Mouse (Mus musculus): Measurements from ENCODE around the gene Bsg. TPM values are rescaled to one million over a fixed set of nuclear protein-coding genes. Genes with fewer than 3 reads are reported as not detected.
A peak's percentile ranks its signal among the peaks of the same experiment; 100 is the strongest.
"Not testable (repeated sequence)": the region's sequence is repeated elsewhere in the genome, so short reads cannot be mapped to it uniquely, and the experiment has no call there.

Bsg gene
- polyA plus RNA-seq, 1 experiment from 2014 or later, result 761 TPM

DNA sequence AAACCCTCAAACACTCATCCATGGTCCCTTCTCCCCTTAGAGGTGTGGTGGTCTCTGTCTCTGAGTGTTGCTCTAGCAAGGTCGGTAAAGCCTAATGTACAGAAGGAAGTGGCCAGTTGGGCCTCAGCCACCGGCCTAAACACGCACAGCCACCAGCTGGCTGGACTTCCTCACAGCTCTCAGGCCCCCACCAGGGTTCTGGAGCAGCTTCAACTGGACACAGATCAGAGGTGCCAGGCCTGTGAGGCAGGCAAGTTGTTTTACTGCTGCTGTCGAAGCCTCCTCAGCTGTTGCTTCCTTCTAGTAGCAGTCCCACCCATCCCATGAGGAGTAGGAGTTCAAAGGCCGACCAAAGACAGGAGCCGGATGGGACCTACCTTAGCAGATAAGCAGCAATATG is 6.4 kb upstream of the Bsg start:
- H3K4me2 ChIP-seq (replicated peaks), result no peak overlapping the region
- no peak for ATAC-seq (ENCODE audit: low FRiP score, low read depth)
- WGBS, result 71% methylated on average over 6 of the region's 6 CpGs
- no peak overlapping the region for H3K27ac ChIP-seq
- no peaks in the 10 kb centered on the region for H3K27me3 ChIP-seq
- H3K9ac ChIP-seq, result no peak overlapping the region
- no peaks in the 10 kb centered on the region for H3K36me3 ChIP-seq
- H3K4me1 ChIP-seq, result peaks cover 51% of the 10 kb centered on the region
- H3K9me3 ChIP-seq, result no peaks in the 10 kb centered on the region
- no peak overlapping the region for H3K4me3 ChIP-seq

GRCm38 (mm10) chr10:79698459-79698858 is 5.8 kb upstream of the Bsg start:
- Histone ChIP-seq H3K9me3 (no peaks in the 10 kb centered on the region), H3K4me2 (replicated peaks) (no peak overlapping the region), H3K27me3 (no peaks in the 10 kb centered on the region), H3K36me3 (no peaks in the 10 kb centered on the region), H3K4me3 (no peak overlapping the region), H3K4me1 (peaks cover 51% of the 10 kb centered on the region), H3K27ac (no peak overlapping the region), H3K9ac (no peak overlapping the region)
- 88% methylated on average over 6 of the region's 6 CpGs for WGBS
- no peak for ATAC-seq (ENCODE audit: low FRiP score, low read depth)

- H3K36me3 ChIP-seq, result no peaks in the 10 kb centered on the region
- no peaks in the 10 kb centered on the region for H3K27me3 ChIP-seq
- H3K9ac ChIP-seq, result peak overlapping the region; percentile 25; the same call in 1 of the 2 replicates
- H3K4me1 ChIP-seq, result peaks cover 43% of the 10 kb centered on the region
- no peak overlapping the region for H3K4me3 ChIP-seq
- no peak for ATAC-seq (ENCODE audit: low FRiP score, low read depth)
- no peak overlapping the region for H3K4me2 ChIP-seq (replicated peaks)
- WGBS, result 38% methylated on average over 7 of the region's 7 CpGs
- no peaks in the 10 kb centered on the region for H3K9me3 ChIP-seq
- H3K27ac ChIP-seq, result peak overlapping the region; percentile 28; the same call in 1 of the 2 replicates
Measured at GRCm38 (mm10) chr10:79700676-79701075, 3.6 kb upstream of the Bsg start.

DNA sequence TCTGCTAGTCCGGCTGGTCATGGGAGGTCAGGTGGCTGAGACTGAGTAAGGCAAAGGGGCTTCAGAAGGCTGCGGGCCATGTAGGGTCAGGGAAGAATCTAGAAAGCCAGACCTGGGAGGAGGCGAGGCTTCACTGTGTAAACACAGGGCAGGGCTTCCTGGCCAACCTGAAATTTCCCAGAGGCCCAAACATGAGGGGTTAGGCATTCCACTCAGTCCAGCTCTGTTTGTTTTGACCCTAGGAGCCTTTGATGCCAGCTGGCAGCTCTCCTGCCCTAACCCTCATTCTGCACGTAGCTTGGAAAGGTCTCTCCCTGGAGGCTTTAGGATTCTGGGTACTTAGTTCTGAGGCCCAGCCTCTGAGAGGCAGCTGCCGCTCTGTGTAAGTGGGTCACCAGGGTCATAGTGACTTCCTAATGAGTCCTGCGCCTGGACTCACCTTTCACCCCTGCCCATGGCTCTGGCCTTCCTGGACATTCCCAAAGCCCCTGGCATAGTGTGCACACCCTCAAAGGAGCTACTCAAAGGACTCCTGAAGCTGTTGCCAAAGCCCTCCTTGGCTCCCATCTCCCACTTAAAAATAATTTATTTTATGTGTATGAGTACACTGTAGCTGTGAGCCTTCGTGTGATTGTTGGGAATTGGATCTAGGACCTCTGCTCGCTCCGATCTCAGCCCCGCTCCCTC is 2.7 kb upstream of the Bsg start:
- H3K27me3 ChIP-seq, result no peaks in the 10 kb centered on the region
- H3K4me2 ChIP-seq (replicated peaks), result no peak overlapping the region
- H3K27ac ChIP-seq, result peak overlapping the region; percentile 33; the same call in 1 of the 2 replicates
- peaks cover 43% of the 10 kb centered on the region for H3K4me1 ChIP-seq
- H3K9me3 ChIP-seq, result no peaks in the 10 kb centered on the region
- H3K9ac ChIP-seq, result 0 out of 2 replicates have a peak overlapping the region, but pooled peaks have one; percentile 25
- WGBS, result 50% methylated on average over 10 of the region's 10 CpGs
- ATAC-seq (ENCODE audit: low FRiP score, low read depth), result no peak
- no peak overlapping the region for H3K4me3 ChIP-seq
- peaks cover 7% of the 10 kb centered on the region for H3K36me3 ChIP-seq

- peaks cover 21% of the 10 kb centered on the region for H3K36me3 ChIP-seq
- H3K9me3 ChIP-seq; ATAC-seq (ENCODE audit: low FRiP score, low read depth); H3K27me3 ChIP-seq; H3K4me3 ChIP-seq; H3K9ac ChIP-seq; H3K27ac ChIP-seq; H3K4me2 ChIP-seq (replicated peaks): not testable (repeated sequence)
- WGBS, result 80% methylated on average over 4 of the region's 4 CpGs
- peaks cover 44% of the 10 kb centered on the region for H3K4me1 ChIP-seq
Measured at GRCm38 (mm10) chr10:79702970-79703369, 1.3 kb upstream of the Bsg start.

- Histone ChIP-seq H3K4me1 (peaks cover 43% of the 10 kb centered on the region), H3K9me3 (no peaks in the 10 kb centered on the region), H3K4me3 (peak overlapping the region; percentile 78), H3K27me3 (no peaks in the 10 kb centered on the region), H3K36me3 (peaks cover 23% of the 10 kb centered on the region), H3K27ac (no peak overlapping the region), H3K9ac (peak overlapping the region; percentile 27; the same call in 1 of the 2 replicates), H3K4me2 (replicated peaks) (peak overlapping the region; percentile 98)
- WGBS, result 83% methylated on average over 10 of the region's 10 CpGs
- no peak for ATAC-seq (ENCODE audit: low FRiP score, low read depth)
Measured at GRCm38 (mm10) chr10:79703541-79703940, 750 bp upstream of the Bsg start.

DNA sequence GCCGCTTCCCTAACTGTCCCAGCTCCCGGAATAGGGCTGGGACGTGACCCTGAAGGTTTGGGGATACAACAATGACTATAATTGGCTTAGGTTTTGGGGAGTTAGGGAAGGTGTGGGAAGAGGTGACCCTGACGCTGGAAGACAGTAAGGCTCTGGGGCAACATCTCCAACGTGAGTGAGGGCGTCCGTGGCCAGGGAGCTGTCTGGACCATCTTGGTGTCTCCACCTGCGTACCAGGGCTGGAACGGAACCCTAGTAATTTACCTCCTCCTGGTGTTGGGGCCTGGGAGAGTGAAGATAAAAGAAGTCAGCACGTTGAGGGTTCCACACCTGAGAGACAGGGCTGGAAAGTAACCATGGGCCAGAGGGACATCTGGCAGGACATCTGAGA is 674 bp downstream of the Bsg start:
- Histone ChIP-seq H3K4me2 (replicated peaks) (peak overlapping the region; percentile 98), H3K4me1 (peaks cover 43% of the 10 kb centered on the region), H3K27me3 (no peaks in the 10 kb centered on the region), H3K9ac (peak overlapping the region; percentile 90), H3K4me3 (peak overlapping the region; percentile 78), H3K27ac (peak overlapping the region; percentile 79; the same call in 1 of the 2 replicates), H3K36me3 (peaks cover 37% of the 10 kb centered on the region), H3K9me3 (no peaks in the 10 kb centered on the region)
- WGBS, result 3% methylated on average over 10 of the region's 10 CpGs
- no peak for ATAC-seq (ENCODE audit: low FRiP score, low read depth)

- no peaks in the 10 kb centered on the region for H3K9me3 ChIP-seq
- peaks cover 40% of the 10 kb centered on the region for H3K4me1 ChIP-seq
- peak overlapping the region; percentile 90 for H3K9ac ChIP-seq
- H3K4me2 ChIP-seq (replicated peaks), result peak overlapping the region; percentile 98
- H3K27ac ChIP-seq, result no peak overlapping the region
- peak overlapping the region; percentile 78 for H3K4me3 ChIP-seq
- no peaks in the 10 kb centered on the region for H3K27me3 ChIP-seq
- WGBS, result 76% methylated on average over 5 of the region's 5 CpGs
- no peak for ATAC-seq (ENCODE audit: low FRiP score, low read depth)
- peaks cover 47% of the 10 kb centered on the region for H3K36me3 ChIP-seq
Measured at GRCm38 (mm10) chr10:79705951-79706350, 1.7 kb downstream of the Bsg start.

- H3K4me3 ChIP-seq, result peak overlapping the region; percentile 78
- H3K27me3 ChIP-seq, result no peaks in the 10 kb centered on the region
- ATAC-seq (ENCODE audit: low FRiP score, low read depth), result no peak
- H3K36me3 ChIP-seq, result peaks cover 53% of the 10 kb centered on the region
- peak overlapping the region; percentile 6; the same call in 1 of the 2 replicates for H3K27ac ChIP-seq
- WGBS, result 83% methylated on average over 5 of the region's 5 CpGs
- H3K4me1 ChIP-seq, result peaks cover 34% of the 10 kb centered on the region
- H3K4me2 ChIP-seq (replicated peaks), result peak overlapping the region; percentile 98
- peak overlapping the region; percentile 90 for H3K9ac ChIP-seq
- no peaks in the 10 kb centered on the region for H3K9me3 ChIP-seq
Measured at GRCm38 (mm10) chr10:79706406-79707094, 2.3 kb downstream of the Bsg start.

GRCm38 (mm10) chr10:79707162-79707561 is 2.9 kb downstream of the Bsg start:
- 0 out of 2 replicates have a peak overlapping the region, but pooled peaks have one; percentile 6 for H3K27ac ChIP-seq
- H3K27me3 ChIP-seq, result no peaks in the 10 kb centered on the region
- peaks cover 31% of the 10 kb centered on the region for H3K4me1 ChIP-seq
- H3K9me3 ChIP-seq, result no peaks in the 10 kb centered on the region
- H3K4me2 ChIP-seq (replicated peaks), result peak overlapping the region; percentile 98
- WGBS, result 82% methylated on average over 1 of the region's 1 CpGs
- H3K4me3 ChIP-seq, result 0 out of 2 replicates have a peak overlapping the region, but pooled peaks have one; percentile 78
- H3K9ac ChIP-seq, result peak overlapping the region; percentile 90; the same call in 1 of the 2 replicates
- no peak for ATAC-seq (ENCODE audit: low FRiP score, low read depth)
- H3K36me3 ChIP-seq, result peaks cover 59% of the 10 kb centered on the region

- Histone ChIP-seq H3K27me3 (0 out of 2 replicates have a peak, but pooled peaks cover 2% of the 10 kb centered on the region), H3K9ac (no peak overlapping the region; the same call in 1 of the 2 replicates), H3K9me3 (no peaks in the 10 kb centered on the region), H3K4me2 (replicated peaks) (peak overlapping the region; percentile 9; the same call in 1 of the 2 replicates), H3K4me3 (no peak overlapping the region), H3K4me1 (peaks cover 31% of the 10 kb centered on the region), H3K27ac (no peak overlapping the region), H3K36me3 (peaks cover 60% of the 10 kb centered on the region)
- ATAC-seq (ENCODE audit: low FRiP score, low read depth), result no peak
- 65% methylated on average over 4 of the region's 4 CpGs for WGBS
Measured at GRCm38 (mm10) chr10:79707759-79708158, 3.5 kb downstream of the Bsg start.

GRCm38 (mm10) chr10:79708668-79709067 is 4.4 kb downstream of the Bsg start:
- Histone ChIP-seq H3K4me3 (no peak overlapping the region), H3K27ac (peak overlapping the region; percentile 34; the same call in 1 of the 2 replicates), H3K9ac (no peak overlapping the region), H3K9me3 (no peaks in the 10 kb centered on the region), H3K4me2 (replicated peaks) (0 out of 2 replicates have a peak overlapping the region, but pooled peaks have one; percentile 5), H3K4me1 (peaks cover 31% of the 10 kb centered on the region), H3K27me3 (peaks cover 11% of the 10 kb centered on the region), H3K36me3 (peaks cover 60% of the 10 kb centered on the region)
- ATAC-seq (ENCODE audit: low FRiP score, low read depth), result no peak
- 93% methylated on average over 21 of the region's 21 CpGs for WGBS
